ENCODE assay signal across 9 mouse cellular contexts in the genomic region with DNA sequence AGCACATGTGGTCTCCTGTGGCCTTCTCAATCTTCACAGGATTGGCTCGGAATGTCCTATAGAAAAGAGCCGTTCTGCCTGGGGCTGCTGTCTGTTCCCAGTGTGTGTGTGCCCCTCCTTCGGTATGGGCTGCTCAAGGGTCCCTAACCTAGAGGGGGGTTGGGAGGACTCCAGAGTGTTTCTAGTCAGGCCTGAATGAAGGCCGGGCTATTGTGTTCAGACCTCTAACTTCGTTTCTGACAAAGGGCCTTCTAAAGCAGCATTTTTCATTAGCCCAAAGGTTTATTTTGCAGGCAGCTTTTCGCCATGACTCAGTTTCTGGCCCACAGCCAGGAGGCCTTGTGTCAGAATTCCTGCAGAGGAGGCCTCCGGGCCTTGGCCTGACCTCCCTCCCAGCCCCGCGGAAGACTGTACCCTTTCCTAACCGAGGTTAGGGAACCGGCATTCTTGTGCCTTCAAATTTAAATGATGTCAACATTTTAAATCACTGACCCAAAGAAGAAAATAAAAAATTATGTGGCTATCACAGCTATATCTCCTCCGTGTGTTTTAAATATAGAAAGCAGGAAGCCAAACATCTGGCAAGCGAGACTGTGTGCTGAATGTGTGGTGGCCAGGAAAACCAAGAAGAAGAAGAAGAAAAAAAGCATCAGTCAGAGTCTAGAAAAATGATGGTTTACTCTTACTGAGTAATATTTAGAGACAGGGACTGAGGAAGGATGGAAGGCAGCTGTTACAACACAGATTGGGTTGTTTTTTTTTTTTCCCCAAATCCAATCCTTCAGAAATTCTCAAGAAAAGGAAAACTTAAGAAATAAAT. TPM values are rescaled to one million over a fixed set of nuclear protein-coding genes. Genes with fewer than 3 reads are reported as not detected.
A peak's percentile ranks its signal among the peaks of the same experiment; 100 is the strongest.
DNase-seq lines count a peak whose midpoint lies in the region; ATAC-seq and TF ChIP-seq lines count a peak whose summit lies in the region.
"Had no signal": no experiment of that assay in that cellular context is flagged by ENCODE, and none has a peak within 500 bp of the region (broad histone marks: within the 10 kb centered on the region; RNA-seq: fewer than 3 reads in every experiment).

No protein-coding gene starts in this region.

- in situ Hi-C loops in ES-E14 (cut with MboI; ENCODE audit: low sequenced_read_pairs in 2 of 2, unreplicated experiment in 2 of 2), result no loop called here

- H3K27me3 ChIP-seq in hindbrain, embryonic 10.5 days (ENCODE audit: insufficient read depth, poor library complexity, severe bottlenecking), result no peaks in the 10 kb centered on the region
- H3K27me3 ChIP-seq in lung, embryonic 14.5 days (ENCODE audit: insufficient read depth, low read length), result no peaks in the 10 kb centered on the region

- no peaks in the 10 kb centered on the region for H3K36me3 ChIP-seq in ES-E14 (ENCODE audit: control insufficient read depth, insufficient read depth, low read length, poor library complexity, severe bottlenecking)
- H3K36me3 ChIP-seq in hindbrain, embryonic 10.5 days, result no peaks in the 10 kb centered on the region
- no peaks in the 10 kb centered on the region for H3K36me3 ChIP-seq in lung, embryonic 14.5 days (ENCODE audit: insufficient read depth)
- H3K36me3 ChIP-seq: G1E had no signal

- H3K4me1 ChIP-seq in ES-E14 (ENCODE audit: control insufficient read depth in 2 of 2, insufficient read depth in 2 of 2, low read length in 2 of 2, poor library complexity in 1 of 2), result peaks cover 2 to 5% of the 10 kb centered on the region in 2 experiments; a peak in 1 of 4 replicates
- H3K4me1 ChIP-seq in hindbrain, embryonic 10.5 days (replicated peaks), result peaks cover 11% of the 10 kb centered on the region
- H3K4me1 ChIP-seq in lung, embryonic 14.5 days (ENCODE audit: insufficient read depth), result peaks cover 3% of the 10 kb centered on the region; the same call in 1 of the 2 replicates

- no peak overlapping the region for H3K4me3 ChIP-seq in ES-E14 (ENCODE audit: insufficient read depth in 1 of 2, low read depth in 1 of 2, low read length in 2 of 2, poor library complexity in 1 of 2, severe bottlenecking in 1 of 2)
- H3K4me3 ChIP-seq in hindbrain, embryonic 10.5 days, result 0 out of 2 replicates have a peak overlapping the region, but pooled peaks have one; percentile 2
- H3K4me3 ChIP-seq in lung, embryonic 14.5 days (ENCODE audit: low read depth, low read length), result no peak overlapping the region

- H3K27ac ChIP-seq in ES-E14 (ENCODE audit: insufficient read depth, low read depth, low read length, poor library complexity, severe bottlenecking), result peak overlapping the region; percentile 46; the same call in 1 of the 2 replicates
- H3K27ac ChIP-seq in hindbrain, embryonic 10.5 days, result peak overlapping the region; percentile 85
- H3K27ac ChIP-seq in lung, embryonic 14.5 days (ENCODE audit: low read depth), result peak overlapping the region; percentile 99

- WGBS in hindbrain, embryonic 10.5 days, result 41% methylated on average over 13 of the region's 13 CpGs
- 7% methylated on average over 13 of the region's 13 CpGs for WGBS in lung, embryonic 14.5 days

- peak; percentile 93 for ATAC-seq in lung, embryonic 14.5 days (ENCODE audit: insufficient read depth)
- no peak for ATAC-seq in erythroblast, adult 5-6 weeks (replicated peaks; ENCODE audit: low FRiP score, poor library complexity, severe bottlenecking)

- no peak for DNase-seq in ES-E14 (ENCODE audit: low read depth, low spot score)
- peak; percentile 88 for DNase-seq in cerebellum, adult 8-10 months
- peak; percentile 27 to 43 for DNase-seq in frontal cortex, postnatal 14 days (ENCODE audit: low spot score in 2 of 2)
- peak; percentile 56 for DNase-seq in hindbrain, embryonic 10.5 days (ENCODE audit: low spot score)
- DNase-seq in layer of hippocampus, adult 9-10 months (ENCODE audit: low spot score), result peak; percentile 37
- DNase-seq in lung, embryonic 14.5 days, result peak; percentile 99
- peak; percentile 90 for DNase-seq in ovary, postnatal 36 days (ENCODE audit: low spot score)

- no peaks in the 10 kb centered on the region for H3K9me3 ChIP-seq in ES-E14 (ENCODE audit: control insufficient read depth, insufficient read depth, low read depth, low read length)
- H3K9me3 ChIP-seq in hindbrain, embryonic 10.5 days, result no peaks in the 10 kb centered on the region
- no peaks in the 10 kb centered on the region for H3K9me3 ChIP-seq in lung, embryonic 14.5 days (ENCODE audit: low read depth, low read length)

- peak overlapping the region; percentile 9; the same call in 1 of the 2 replicates for H3K9ac ChIP-seq in ES-E14 (ENCODE audit: insufficient read depth, low read depth, low read length, poor library complexity, severe bottlenecking)
- peak overlapping the region; percentile 39; the same call in 1 of the 2 replicates for H3K9ac ChIP-seq in lung, embryonic 14.5 days

- no peak for TF ChIP-seq CTCF in lung, embryonic 14.5 days (IDR thresholded peaks at IDR 0.05; ENCODE audit: low read depth)

- H3K4me2 ChIP-seq in lung, embryonic 14.5 days, result peak overlapping the region; percentile 48

TF ChIP-seq in ES-E14, 5 proteins besides CTCF, POLR2A, EP300 and RAD21:
- TF ChIP-seq CHD2 (IDR thresholded peaks at IDR 0.05; ENCODE audit: low read depth, low read length) (no peak), MAFK (IDR thresholded peaks at IDR 0.05; ENCODE audit: insufficient read depth, low read depth, low read length) (no peak), ZC3H11A (IDR thresholded peaks at IDR 0.05; ENCODE audit: borderline replicate concordance, low read depth, low read length) (no peak), ZNF384 (IDR thresholded peaks at IDR 0.05; ENCODE audit: low read depth, low read length) (no peak), HCFC1 (IDR thresholded peaks at IDR 0.05; ENCODE audit: borderline replicate concordance, insufficient read depth, low read length) (no peak)

RNA-seq across cellular contexts. Expression of a gene that starts 53.0 kb away (rescaled TPM):
- 0.27 TPM in 1 of 2 replicates, not detected in the other for total RNA-seq in ES-E14 (2012; rRNA removed)
- 2.6 and 2.8 TPM in 2 replicates for polyA plus RNA-seq in hindbrain, embryonic 10.5 days (2016; fragmentation: Nextera tagmentation; extraction: Ambion mirVana)
- polyA plus RNA-seq in lung, embryonic 14.5 days (2014; fragmentation: Nextera tagmentation; extraction: Ambion mirVana), result 0.83 and 1.8 TPM in 2 replicates
- total RNA-seq in erythroblast, adult 5-6 weeks (2015; ENCODE audit: low replicate concordance), result 1.9 TPM in 1 of 2 replicates, not detected in the other
- total RNA-seq in erythroblast, adult 5-6 weeks (2017; ENCODE audit: low replicate concordance), result not detected in 2 replicates

RNA-seq across cellular contexts. Expression of a gene that starts 53.1 kb away (rescaled TPM):
- 6.6 and 8.1 TPM in 2 replicates for total RNA-seq in ES-E14 (2012; rRNA removed)
- polyA plus RNA-seq in hindbrain, embryonic 10.5 days (2016; fragmentation: Nextera tagmentation; extraction: Ambion mirVana), result 4.4 and 4.9 TPM in 2 replicates
- 5.2 and 5.3 TPM in 2 replicates for polyA plus RNA-seq in lung, embryonic 14.5 days (2014; fragmentation: Nextera tagmentation; extraction: Ambion mirVana)
- 0.63 and 4.8 TPM in 2 replicates for total RNA-seq in erythroblast, adult 5-6 weeks (2015; ENCODE audit: low replicate concordance)
- 0.98 and 2.9 TPM in 2 replicates for total RNA-seq in erythroblast, adult 5-6 weeks (2017; ENCODE audit: low replicate concordance)

RNA-seq across cellular contexts. Expression of a gene that starts 59.1 kb away (rescaled TPM):
- total RNA-seq in ES-E14 (2012; rRNA removed), result 5.2 and 6.4 TPM in 2 replicates
- polyA plus RNA-seq in hindbrain, embryonic 10.5 days (2016; fragmentation: Nextera tagmentation; extraction: Ambion mirVana), result 7.6 and 9.6 TPM in 2 replicates
- polyA plus RNA-seq in lung, embryonic 14.5 days (2014; fragmentation: Nextera tagmentation; extraction: Ambion mirVana), result 13.7 and 14.8 TPM in 2 replicates
- 1.0 TPM in 1 of 2 replicates, not detected in the other for total RNA-seq in erythroblast, adult 5-6 weeks (2015; ENCODE audit: low replicate concordance)
- total RNA-seq in erythroblast, adult 5-6 weeks (2017; ENCODE audit: low replicate concordance), result 0.43 and 0.56 TPM in 2 replicates
- polyA plus RNA-seq: G1E had no signal

Comparison
In these comparisons a context has a peak if more than half of its experiments do, and no peak if none do; other contexts are left out.
1. H3K27ac ChIP-seq: peak in every context shown above with its lines; median percentile 99 in lung, embryonic 14.5 days; 85 in hindbrain, embryonic 10.5 days; 46 in ES-E14.